Mouse (Mus musculus) heart, adult 2 months (tissue): ENCODE results near the gene Dph2.

ENCODE experiments used
- CTCF ChIP-seq: fragments of 200-600 bp; IDR thresholded peaks from 2 replicates; pipeline ENCODE4 v1.8.1; 2022; ENCODE audit warnings: antibody characterized with exemption, mild to moderate bottlenecking, moderate library complexity
- POLR2A ChIP-seq: fragments of 200-500 bp; IDR thresholded peaks from 2 replicates; pipeline ENCODE4 v1.6.1; 2011; ENCODE audit warnings: mild to moderate bottlenecking, low read depth, low read length, control low read depth; ENCODE audit not compliant: insufficient read depth

DNA sequence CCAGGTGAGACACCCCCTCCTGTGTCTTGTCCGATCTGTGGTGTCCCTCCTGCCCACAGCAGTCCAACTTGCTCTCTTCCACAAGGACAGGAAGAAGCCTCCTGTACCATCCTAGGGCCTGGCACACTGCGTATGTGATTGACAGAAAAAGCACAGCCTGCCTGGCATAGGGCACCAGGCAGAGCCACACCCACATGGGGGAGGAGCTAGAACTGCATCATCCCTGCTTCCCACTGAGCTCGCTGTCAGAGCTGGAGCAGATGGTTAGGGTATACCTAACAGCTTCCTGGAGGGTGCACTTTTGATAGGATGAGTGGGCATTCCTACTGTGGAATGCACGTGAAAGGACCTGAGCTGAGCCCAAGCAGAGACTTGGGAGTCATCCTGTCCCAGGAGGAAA lies 29.0 kb downstream of the Dph2 start:
- TF ChIP-seq CTCF (no peak), POLR2A (no peak)
